Mouse (Mus musculus) fibroblast of lung, adult 2 months (primary cell): ENCODE measurements around the gene Sh3gl1.

Experiments
- DNase-seq: peaks from one replicate; pipeline ENCODE4 v3.0.0-alpha.2; 2011; ENCODE audit warnings: low read depth

Gene Sh3gl1

DNA sequence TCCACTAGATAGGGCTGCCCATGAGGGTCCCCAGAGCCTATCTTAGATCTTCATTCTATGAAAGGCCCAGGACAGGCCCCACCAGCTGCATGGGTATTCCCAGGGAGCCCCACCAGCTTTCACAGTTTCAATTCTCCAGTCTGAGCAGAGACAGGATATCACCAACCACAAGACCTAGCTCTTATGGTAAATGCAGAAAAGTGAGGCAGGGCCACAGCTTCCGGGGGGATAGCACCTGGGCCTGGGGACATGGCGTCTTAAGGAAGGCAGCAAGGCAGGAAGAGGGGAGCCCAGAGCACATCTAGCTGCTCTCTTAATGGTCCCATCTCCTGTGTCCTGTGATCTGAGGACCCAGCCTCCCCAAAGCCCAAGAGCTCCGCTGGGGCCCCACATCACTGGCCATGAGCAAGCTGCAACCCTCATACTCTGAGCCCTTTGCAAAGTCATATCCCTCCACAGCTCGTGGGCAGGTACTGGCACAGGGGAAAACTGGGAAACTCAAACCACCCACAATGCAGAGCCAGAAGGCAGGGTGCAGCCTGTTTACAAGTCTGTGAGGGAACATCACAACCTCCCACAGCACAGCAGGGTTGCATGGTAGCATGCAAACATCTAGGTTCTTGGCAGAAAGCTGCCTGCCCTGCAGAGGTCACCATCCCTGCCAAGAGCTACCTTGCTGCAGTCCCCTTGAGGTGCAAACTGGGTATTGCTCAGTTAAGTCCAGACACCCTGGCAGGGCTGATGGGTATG is 15.1 kb downstream of the Sh3gl1 start:
- no peak for DNase-seq

DNA sequence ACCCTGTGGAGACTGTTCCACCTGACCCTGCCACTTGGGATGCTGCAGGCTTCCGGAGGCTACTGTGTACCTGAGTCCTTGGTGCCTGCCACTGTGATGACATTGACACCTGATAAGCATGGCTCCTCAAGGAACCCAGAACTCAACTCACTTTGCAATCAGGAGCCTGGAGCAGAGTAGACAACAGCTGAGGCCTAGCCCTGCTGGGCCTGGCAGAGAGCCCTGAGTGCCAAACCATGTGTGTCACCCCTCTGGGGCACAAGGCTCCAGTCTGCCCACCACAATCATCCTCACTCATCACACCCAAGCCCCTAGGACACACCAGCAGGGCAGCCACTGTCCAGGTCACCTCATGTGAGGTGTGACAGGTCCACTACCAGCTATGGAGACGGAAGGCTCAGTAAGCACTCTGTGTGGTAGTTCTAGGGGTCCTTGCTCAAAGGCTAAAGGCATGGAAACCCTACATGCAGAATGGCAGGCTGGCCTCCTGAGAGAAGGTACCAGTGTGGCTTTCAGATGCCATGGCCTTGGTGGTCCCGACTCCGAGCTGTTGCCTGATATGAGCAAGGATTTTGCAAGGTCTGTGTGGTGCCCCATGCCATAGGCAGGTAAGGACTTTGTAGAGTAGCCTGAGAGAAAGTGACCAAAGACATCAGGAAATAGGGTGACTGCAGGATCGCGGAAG is 15.9 kb downstream of the Sh3gl1 start:
- DNase-seq: no peak

- no peak for DNase-seq
Observed at GRCm38 (mm10) chr17:56018347-56019131, 17.9 kb downstream of the Sh3gl1 start.

DNA sequence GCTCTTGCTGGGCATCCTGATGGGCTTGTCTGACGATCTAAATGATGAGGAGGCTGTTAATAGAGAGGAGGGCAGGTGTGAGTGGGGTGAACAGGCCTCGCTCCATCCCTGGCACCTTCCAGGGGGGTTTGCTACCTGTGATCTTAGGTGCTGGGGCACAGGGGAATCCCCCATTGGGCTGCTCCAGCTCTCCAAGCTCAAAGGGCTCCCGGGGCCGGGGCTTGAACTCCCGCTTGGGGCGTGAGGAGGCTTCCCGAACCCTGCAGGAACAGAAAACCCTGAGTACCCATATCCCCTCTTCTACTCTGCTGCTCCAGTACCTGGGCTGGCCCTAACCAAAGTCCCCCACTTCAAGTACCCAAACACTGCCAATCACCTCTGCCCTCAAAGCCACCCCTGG is 18.6 kb downstream of the Sh3gl1 start:
- DNase-seq: no peak

DNA sequence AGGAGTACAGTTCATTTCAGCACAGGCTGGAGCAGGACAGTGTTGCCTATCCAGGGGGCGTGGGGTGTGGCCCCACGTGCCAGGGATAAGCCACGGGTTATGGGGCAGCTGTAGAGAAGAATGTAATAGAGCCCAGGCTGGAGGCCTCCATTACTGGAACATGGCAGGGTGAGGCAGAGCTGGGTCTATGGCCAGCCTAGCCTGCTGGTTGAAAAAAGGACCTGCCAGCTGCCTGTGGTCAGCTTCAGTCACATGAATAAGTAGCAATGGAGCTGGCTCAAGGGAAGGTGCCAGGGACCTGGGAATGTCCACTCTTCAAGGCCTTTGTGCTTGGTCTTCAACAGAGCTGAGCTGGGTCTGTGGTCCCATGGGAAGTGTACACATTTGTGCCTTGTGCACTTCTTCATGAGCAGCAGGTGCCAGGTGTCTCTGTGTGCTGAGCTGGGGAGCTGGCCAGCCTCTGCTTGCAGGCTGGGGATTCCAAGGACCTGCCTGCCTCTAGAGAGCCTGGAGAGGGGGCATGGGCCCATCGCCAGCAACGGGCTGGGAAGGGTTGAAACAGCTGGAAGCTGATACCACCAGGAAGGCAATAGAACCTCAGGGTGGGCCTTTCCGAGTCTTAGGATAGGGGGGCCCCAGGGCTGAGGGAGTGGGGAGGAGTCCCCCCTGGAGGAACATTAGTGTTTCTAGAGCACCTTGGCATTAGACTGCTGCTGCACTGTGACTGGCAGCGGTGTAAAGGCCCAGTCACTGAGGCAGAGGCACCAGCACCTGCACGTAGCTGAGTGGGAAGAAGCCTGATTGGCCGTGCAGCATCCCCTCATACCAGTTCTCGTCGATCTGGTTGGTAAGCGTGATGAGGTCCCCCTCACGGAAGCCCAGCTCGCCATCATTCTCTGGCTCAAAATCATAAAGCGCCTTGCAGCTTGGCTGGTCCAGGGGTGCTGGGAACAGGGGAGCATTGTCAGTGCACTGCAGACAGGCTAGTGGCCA is 19.3 kb downstream of the Sh3gl1 start:
- no peak for DNase-seq

- DNase-seq: no peak
Observed at GRCm38 (mm10) chr17:56016382-56016781, 20.1 kb downstream of the Sh3gl1 start.

DNA sequence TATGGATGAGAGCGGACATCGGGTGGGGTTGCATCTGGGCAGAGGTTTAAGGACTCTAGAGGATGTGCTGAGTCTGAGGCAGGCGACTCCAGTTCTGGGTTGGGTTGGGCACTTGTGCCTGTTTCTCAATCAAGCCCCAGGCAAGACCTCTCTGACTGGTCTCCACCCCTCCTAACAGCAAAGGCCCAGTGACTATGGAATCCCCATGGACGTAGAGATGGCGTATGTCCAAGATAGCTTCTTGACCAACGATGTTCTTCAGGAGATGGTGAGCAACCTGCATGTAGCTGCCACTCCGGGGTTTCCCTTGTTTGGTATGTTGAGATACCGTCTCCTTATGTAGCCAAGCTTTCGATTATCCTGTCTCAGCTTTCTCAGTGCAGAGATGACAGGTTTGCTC is 21.1 kb downstream of the Sh3gl1 start:
- no peak for DNase-seq

- no peak for DNase-seq
Observed at GRCm38 (mm10) chr17:56011441-56011840, 25.0 kb downstream of the Sh3gl1 start.

DNA sequence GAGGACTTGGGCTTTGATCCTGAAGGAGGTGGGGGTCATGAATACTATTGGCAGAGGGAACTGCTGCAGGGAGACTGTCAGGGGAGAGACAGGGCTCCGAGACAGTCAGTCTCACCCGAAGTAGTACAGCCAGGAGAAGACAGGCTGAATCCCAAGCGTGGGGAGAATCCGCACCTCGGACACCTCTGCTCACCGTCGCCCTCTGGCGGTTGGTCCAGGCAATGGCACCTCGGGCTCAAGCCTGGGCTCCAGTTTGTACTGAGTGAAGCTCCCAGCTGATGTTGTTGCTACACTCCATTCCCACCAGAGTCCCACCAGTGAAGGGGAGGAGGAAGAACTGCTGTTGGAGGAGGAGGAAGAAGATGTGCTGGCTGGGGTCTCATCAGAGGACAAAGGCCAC is 25.8 kb downstream of the Sh3gl1 start:
- no peak for DNase-seq

- no peak for DNase-seq
Observed at GRCm38 (mm10) chr17:56010255-56010654, 26.2 kb downstream of the Sh3gl1 start.

GRCm38 (mm10) chr17:56009962-56010240 is 26.5 kb downstream of the Sh3gl1 start:
- no peak for DNase-seq

DNA sequence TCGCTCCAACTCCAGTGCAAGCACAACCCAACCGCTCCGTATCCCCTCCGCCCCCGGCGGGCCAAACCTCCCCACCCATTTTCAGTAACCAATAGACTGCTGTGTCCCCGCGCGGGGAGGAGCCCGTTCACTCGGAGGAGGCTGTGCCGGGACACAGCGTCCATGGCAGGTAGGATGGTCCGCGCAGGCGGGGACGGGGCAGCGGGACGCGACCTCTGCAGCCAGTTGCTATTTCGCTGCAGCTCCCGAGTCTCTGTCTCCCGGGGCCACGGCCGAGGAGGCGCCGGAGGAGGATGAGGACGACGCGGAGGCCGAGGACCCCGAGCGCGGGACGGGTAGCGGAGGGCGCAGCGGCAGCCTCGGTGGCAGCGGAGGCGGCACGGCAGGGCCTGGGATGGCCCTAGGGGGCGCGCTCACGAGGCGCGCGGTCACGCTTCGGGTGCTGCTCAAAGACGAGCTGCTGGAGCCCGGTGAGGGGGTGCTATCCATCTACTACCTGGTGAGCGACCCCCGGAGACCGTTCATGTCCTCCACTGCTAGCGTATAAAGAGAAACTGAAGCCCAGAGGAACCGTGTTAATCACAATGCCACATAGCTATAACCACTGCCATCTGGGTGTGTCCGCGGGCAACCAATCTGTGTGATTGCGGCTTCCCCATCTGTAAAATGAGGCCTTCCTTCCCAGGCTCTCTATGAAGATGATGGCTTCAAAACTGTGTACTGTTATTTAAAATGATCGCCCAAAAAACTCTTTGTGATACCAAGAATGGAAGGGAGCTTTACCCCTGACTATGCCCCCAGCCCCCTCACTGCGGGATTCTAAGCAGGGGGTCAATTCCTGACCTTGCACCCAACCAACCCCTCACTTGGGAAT is 27.1 kb downstream of the Sh3gl1 start:
- DNase-seq: peak; percentile 76

DNA sequence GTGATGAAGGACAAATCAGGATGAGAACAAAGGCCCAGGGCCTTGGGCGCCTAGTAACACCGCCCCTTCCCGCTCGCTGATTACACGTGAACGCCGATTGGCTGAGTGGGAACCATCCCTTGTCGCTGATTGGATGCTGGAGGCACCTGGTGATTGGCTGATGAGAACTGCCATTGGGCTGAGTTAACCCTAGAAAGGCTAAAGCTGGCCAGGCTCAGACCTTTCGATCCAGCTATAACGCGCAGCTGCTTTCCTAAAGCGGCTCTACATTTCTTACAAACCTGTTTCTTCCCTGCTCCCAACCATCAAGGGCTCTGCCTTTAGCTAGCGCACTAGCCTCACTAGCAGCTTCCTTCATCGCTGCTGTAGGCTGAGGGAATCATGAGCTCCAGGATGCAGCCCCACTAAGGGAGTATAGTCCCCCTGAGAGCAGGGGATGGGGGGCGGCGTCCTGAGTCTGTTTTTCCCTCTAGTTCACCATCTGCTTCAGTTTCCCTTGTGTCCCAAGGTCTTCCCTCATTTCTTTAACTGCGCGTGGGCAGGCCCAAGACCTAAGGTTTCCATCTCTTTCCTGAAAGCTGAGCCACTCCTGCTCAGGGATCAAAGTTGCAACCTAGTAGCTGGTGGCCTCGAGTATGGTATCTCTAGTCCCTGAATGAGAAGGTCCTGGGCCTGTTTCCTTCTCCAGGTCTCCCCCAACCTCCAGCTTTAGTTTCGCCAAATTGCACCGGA is 27.9 kb downstream of the Sh3gl1 start:
- DNase-seq: peak; percentile 95

- no peak for DNase-seq
Observed at GRCm38 (mm10) chr17:56007444-56008355, 28.7 kb downstream of the Sh3gl1 start.

- DNase-seq: no peak
Observed at GRCm38 (mm10) chr17:56006956-56007355, 29.5 kb downstream of the Sh3gl1 start.

GRCm38 (mm10) chr17:56005415-56006061 is 30.9 kb downstream of the Sh3gl1 start, which contains the start of the genes Stap2 and Mpnd:
Gene Stap2 (minus strand): TSS chr17:56005584.
Gene Mpnd (plus strand): TSS chr17:56005711.
- no peak for DNase-seq

- DNase-seq: no peak
Observed at GRCm38 (mm10) chr17:56003000-56003399, 33.4 kb downstream of the Sh3gl1 start.

DNA sequence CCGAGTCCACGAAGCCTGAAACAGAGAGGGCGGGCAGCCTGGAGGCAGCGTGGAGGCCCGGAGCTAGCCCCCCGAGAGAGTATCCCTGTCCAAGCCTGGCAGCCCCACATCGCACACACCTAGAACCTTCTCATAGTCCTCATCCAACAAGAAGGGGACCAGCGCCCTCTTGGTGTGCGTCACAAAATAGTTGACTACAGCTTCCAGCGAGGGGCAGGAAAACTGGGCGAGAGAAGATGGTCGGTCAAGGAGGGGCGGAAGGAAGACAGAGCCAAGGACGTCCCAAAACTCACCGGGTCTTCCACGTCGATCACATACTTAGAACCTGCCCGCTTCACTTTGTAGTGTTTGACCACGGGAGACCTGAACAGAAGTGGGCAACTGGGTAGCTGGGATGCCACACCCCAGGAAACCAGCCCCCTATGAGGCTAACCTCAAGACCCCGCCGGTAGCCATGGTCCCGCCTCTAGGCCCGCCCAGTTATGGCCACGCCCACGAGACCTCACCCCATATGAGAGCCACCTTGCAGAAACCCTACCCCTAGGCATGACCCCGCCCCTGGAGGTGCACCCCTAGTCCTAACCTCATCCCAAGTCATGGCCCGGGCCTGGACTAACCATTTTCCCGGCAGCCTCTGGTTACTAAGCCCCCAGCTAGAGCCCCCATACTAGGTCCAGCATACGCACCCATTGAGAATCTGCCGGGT is 36.5 kb downstream of the Sh3gl1 start:
- DNase-seq: no peak
